Mouse (Mus musculus): ENCODE measurements at regions not wholly inside any gene's neighbourhood (a gene's known extent, or its start where the extent isn't known, plus 50 kb on each side); places are given as distances from the start of the nearest gene placed in this dataset.
A peak's percentile ranks its signal among the peaks of the same experiment; 100 is the strongest.

- H3K9me3 ChIP-seq (replicated peaks), result no peaks in the 10 kb centered on the region
- H3K4me3 ChIP-seq, result no peak overlapping the region
- H3K4me2 ChIP-seq (replicated peaks), result no peak overlapping the region
- no peaks in the 10 kb centered on the region for H3K36me3 ChIP-seq
- no peak for ATAC-seq (ENCODE audit: low FRiP score)
- H3K27ac ChIP-seq, result no peak overlapping the region
- H3K4me1 ChIP-seq, result no peaks in the 10 kb centered on the region
- no peaks in the 10 kb centered on the region for H3K27me3 ChIP-seq
- 72% methylated on average over 9 of the region's 9 CpGs for WGBS
- H3K9ac ChIP-seq, result no peak overlapping the region
Measured at GRCm38 (mm10) chr5:45292833-45293546, 157.0 kb downstream of the Qdpr start.

DNA sequence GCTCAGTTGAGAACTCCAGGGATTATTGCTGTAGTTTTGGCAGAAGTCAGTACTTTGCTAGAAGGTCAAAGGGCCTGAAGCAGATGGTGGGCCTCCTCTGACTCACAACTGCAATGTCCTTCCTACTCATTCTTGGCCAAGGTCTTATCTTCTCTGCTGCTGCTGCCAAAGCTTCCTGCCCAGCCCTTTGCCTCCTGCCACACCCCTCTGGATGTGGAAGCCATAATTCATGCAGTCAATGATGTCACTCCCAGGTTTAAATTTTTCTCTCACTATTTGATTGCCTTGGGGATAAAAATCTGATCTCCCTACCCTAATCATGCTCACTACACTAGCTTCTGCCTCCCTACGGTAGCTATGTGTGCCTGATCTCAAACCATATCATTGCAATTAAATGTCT is 157.7 kb downstream of the Qdpr start:
- H3K9me3 ChIP-seq (replicated peaks), result no peaks in the 10 kb centered on the region
- H3K4me2 ChIP-seq (replicated peaks), result no peak overlapping the region
- 91% methylated on average over 1 of the region's 1 CpGs for WGBS
- no peaks in the 10 kb centered on the region for H3K27me3 ChIP-seq
- H3K36me3 ChIP-seq, result no peaks in the 10 kb centered on the region
- H3K4me1 ChIP-seq, result no peaks in the 10 kb centered on the region
- H3K27ac ChIP-seq, result no peak overlapping the region
- ATAC-seq (ENCODE audit: low FRiP score), result no peak
- H3K9ac ChIP-seq, result no peak overlapping the region
- H3K4me3 ChIP-seq, result no peak overlapping the region

GRCm38 (mm10) chr5:45291752-45292151 is 158.3 kb downstream of the Qdpr start:
- no peak overlapping the region for H3K9ac ChIP-seq
- H3K27me3 ChIP-seq, result no peaks in the 10 kb centered on the region
- ATAC-seq (ENCODE audit: low FRiP score), result no peak
- no peaks in the 10 kb centered on the region for H3K4me1 ChIP-seq
- H3K9me3 ChIP-seq (replicated peaks), result no peaks in the 10 kb centered on the region
- H3K4me2 ChIP-seq (replicated peaks), result no peak overlapping the region
- 100% methylated on average over 1 of the region's 1 CpGs for WGBS
- no peaks in the 10 kb centered on the region for H3K36me3 ChIP-seq
- H3K27ac ChIP-seq, result no peak overlapping the region
- no peak overlapping the region for H3K4me3 ChIP-seq

GRCm38 (mm10) chr5:45291276-45291675 is 158.8 kb downstream of the Qdpr start:
- H3K27me3 ChIP-seq, result no peaks in the 10 kb centered on the region
- no peaks in the 10 kb centered on the region for H3K36me3 ChIP-seq
- no peak overlapping the region for H3K4me2 ChIP-seq (replicated peaks)
- ATAC-seq (ENCODE audit: low FRiP score), result no peak
- H3K4me1 ChIP-seq, result no peaks in the 10 kb centered on the region
- WGBS, result 90% methylated on average over 3 of the region's 3 CpGs
- no peaks in the 10 kb centered on the region for H3K9me3 ChIP-seq (replicated peaks)
- H3K9ac ChIP-seq, result no peak overlapping the region
- H3K4me3 ChIP-seq, result no peak overlapping the region
- no peak overlapping the region for H3K27ac ChIP-seq

- no peak overlapping the region for H3K4me2 ChIP-seq (replicated peaks)
- H3K27ac ChIP-seq, result no peak overlapping the region
- WGBS, result 91% methylated on average over 8 of the region's 8 CpGs
- H3K4me1 ChIP-seq, result peaks cover 13% of the 10 kb centered on the region
- no peak for ATAC-seq (ENCODE audit: low FRiP score)
- H3K9me3 ChIP-seq (replicated peaks), result no peaks in the 10 kb centered on the region
- H3K4me3 ChIP-seq, result no peak overlapping the region
- no peaks in the 10 kb centered on the region for H3K27me3 ChIP-seq
- no peaks in the 10 kb centered on the region for H3K36me3 ChIP-seq
- no peak overlapping the region for H3K9ac ChIP-seq
Measured at GRCm38 (mm10) chr5:45286454-45286853, 163.6 kb downstream of the Qdpr start.

GRCm38 (mm10) chr5:45284680-45285079 is 165.4 kb downstream of the Qdpr start:
- no peak for ATAC-seq (ENCODE audit: low FRiP score)

GRCm38 (mm10) chr5:45283908-45284415 is 166.1 kb downstream of the Qdpr start:
- ATAC-seq (ENCODE audit: low FRiP score), result no peak
- no peak overlapping the region for H3K4me2 ChIP-seq (replicated peaks)
- H3K9ac ChIP-seq, result no peak overlapping the region
- peaks cover 13% of the 10 kb centered on the region for H3K4me1 ChIP-seq
- H3K4me3 ChIP-seq, result no peak overlapping the region
- H3K27ac ChIP-seq, result no peak overlapping the region
- no peaks in the 10 kb centered on the region for H3K36me3 ChIP-seq
- no peaks in the 10 kb centered on the region for H3K9me3 ChIP-seq (replicated peaks)
- H3K27me3 ChIP-seq, result no peaks in the 10 kb centered on the region
- 69% methylated on average over 2 of the region's 2 CpGs for WGBS

More at GRCm38 (mm10) chr5:45284680-45285079, 165.4 kb downstream of the Qdpr start:
- no peak overlapping the region for H3K27ac ChIP-seq
- peaks cover 13% of the 10 kb centered on the region for H3K4me1 ChIP-seq
- no peaks in the 10 kb centered on the region for H3K27me3 ChIP-seq
- H3K36me3 ChIP-seq, result no peaks in the 10 kb centered on the region
- no peaks in the 10 kb centered on the region for H3K9me3 ChIP-seq (replicated peaks)
- no peak overlapping the region for H3K4me3 ChIP-seq
- no peak overlapping the region for H3K4me2 ChIP-seq (replicated peaks)
- no peak overlapping the region for H3K9ac ChIP-seq

GRCm38 (mm10) chr5:45282207-45282930 is 167.7 kb downstream of the Qdpr start:
- WGBS, result 22% methylated on average over 9 of the region's 9 CpGs
- H3K9me3 ChIP-seq (replicated peaks), result no peaks in the 10 kb centered on the region
- peak; percentile 88 for ATAC-seq (ENCODE audit: low FRiP score)
- H3K4me3 ChIP-seq, result no peak overlapping the region
- H3K27ac ChIP-seq, result peak overlapping the region; percentile 40
- peaks cover 16% of the 10 kb centered on the region for H3K4me1 ChIP-seq
- H3K27me3 ChIP-seq, result no peaks in the 10 kb centered on the region
- no peaks in the 10 kb centered on the region for H3K36me3 ChIP-seq
- H3K9ac ChIP-seq, result no peak overlapping the region
- peak overlapping the region; percentile 20 for H3K4me2 ChIP-seq (replicated peaks)

DNA sequence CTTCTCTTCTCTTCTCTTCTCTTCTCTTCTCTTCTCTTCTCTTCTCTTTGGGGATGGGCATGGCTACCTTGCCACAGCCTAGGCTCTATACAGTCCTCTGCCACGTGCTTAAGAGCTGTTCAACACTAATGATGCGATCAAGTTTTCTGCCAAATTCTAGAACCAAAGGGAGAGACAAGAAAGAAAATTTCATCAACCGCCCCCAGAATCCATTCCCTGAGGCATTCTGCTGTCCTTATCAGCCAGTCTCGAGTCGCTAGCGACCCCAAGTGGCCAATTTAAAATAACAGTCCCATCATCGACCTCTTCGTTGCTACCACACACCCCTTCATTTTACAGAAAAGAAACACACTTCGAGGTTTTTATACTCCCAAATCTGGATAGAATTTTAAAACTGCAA is 171.5 kb downstream of the Qdpr start:
- no peaks in the 10 kb centered on the region for H3K27me3 ChIP-seq
- no peaks in the 10 kb centered on the region for H3K9me3 ChIP-seq (replicated peaks)
- ATAC-seq (ENCODE audit: low FRiP score), result peak; percentile 72
- peak overlapping the region; percentile 30; the same call in 1 of the 2 replicates for H3K4me3 ChIP-seq
- H3K9ac ChIP-seq, result no peak overlapping the region
- no peak overlapping the region for H3K27ac ChIP-seq
- H3K4me2 ChIP-seq (replicated peaks), result peak overlapping the region; percentile 61
- WGBS, result 2% methylated on average over 9 of the region's 9 CpGs
- H3K36me3 ChIP-seq, result no peaks in the 10 kb centered on the region
- peaks cover 10% of the 10 kb centered on the region for H3K4me1 ChIP-seq

- Histone ChIP-seq H3K27me3 (no peaks in the 10 kb centered on the region), H3K4me1 (peaks cover 10% of the 10 kb centered on the region), H3K9me3 (replicated peaks) (no peaks in the 10 kb centered on the region), H3K36me3 (no peaks in the 10 kb centered on the region), H3K4me2 (replicated peaks) (peak overlapping the region; percentile 61), H3K27ac (peak overlapping the region; percentile 52; the same call in 1 of the 2 replicates), H3K4me3 (peak overlapping the region; percentile 30), H3K9ac (peak overlapping the region; percentile 58)
- WGBS, result under 1% methylated on average over 10 of the region's 10 CpGs
- peak; percentile 67; the same call in 1 of the 2 replicates for ATAC-seq (ENCODE audit: low FRiP score)
Measured at GRCm38 (mm10) chr5:45278005-45278432, 172.0 kb downstream of the Qdpr start.

GRCm38 (mm10) chr5:45270679-45271078 is 179.4 kb downstream of the Qdpr start:
- Histone ChIP-seq H3K9me3 (replicated peaks) (no peaks in the 10 kb centered on the region), H3K4me1 (no peaks in the 10 kb centered on the region), H3K27ac (no peak overlapping the region), H3K9ac (no peak overlapping the region), H3K4me2 (replicated peaks) (no peak overlapping the region), H3K36me3 (no peaks in the 10 kb centered on the region), H3K4me3 (no peak overlapping the region), H3K27me3 (no peaks in the 10 kb centered on the region)
- ATAC-seq (ENCODE audit: low FRiP score), result no peak
- WGBS, result 91% methylated on average over 3 of the region's 3 CpGs

- Histone ChIP-seq H3K4me1 (no peaks in the 10 kb centered on the region), H3K4me3 (no peak overlapping the region), H3K9ac (no peak overlapping the region), H3K27me3 (no peaks in the 10 kb centered on the region), H3K9me3 (replicated peaks) (no peaks in the 10 kb centered on the region), H3K27ac (no peak overlapping the region), H3K4me2 (replicated peaks) (no peak overlapping the region), H3K36me3 (no peaks in the 10 kb centered on the region)
- 84% methylated on average over 5 of the region's 5 CpGs for WGBS
- ATAC-seq (ENCODE audit: low FRiP score), result no peak
Measured at GRCm38 (mm10) chr5:45269391-45269790, 180.6 kb downstream of the Qdpr start.
